Mouse (Mus musculus) layer of hippocampus, postnatal 36 days (tissue): ENCODE measurements around the gene Cdca8. TPM values are rescaled to one million over a fixed set of nuclear protein-coding genes. Genes with fewer than 3 reads are reported as not detected.
"Not testable (repeated sequence)": the region's sequence is repeated elsewhere in the genome, so short reads cannot be mapped to it uniquely, and the experiment has no call there.

Experiments
- DNase-seq, 2 experiments: peaks; one replicate each; pipeline ENCODE4 v3.0.0; 2022
- total RNA-seq, 2 experiments: library from RNA; stranded (reverse); gene quantifications; 2 replicates each; pipeline ENCODE4 v1.2.3; 2021

Cdca8 gene
- 1 to 10 TPM; 1.9 to 2.0 TPM for total RNA-seq

DNA sequence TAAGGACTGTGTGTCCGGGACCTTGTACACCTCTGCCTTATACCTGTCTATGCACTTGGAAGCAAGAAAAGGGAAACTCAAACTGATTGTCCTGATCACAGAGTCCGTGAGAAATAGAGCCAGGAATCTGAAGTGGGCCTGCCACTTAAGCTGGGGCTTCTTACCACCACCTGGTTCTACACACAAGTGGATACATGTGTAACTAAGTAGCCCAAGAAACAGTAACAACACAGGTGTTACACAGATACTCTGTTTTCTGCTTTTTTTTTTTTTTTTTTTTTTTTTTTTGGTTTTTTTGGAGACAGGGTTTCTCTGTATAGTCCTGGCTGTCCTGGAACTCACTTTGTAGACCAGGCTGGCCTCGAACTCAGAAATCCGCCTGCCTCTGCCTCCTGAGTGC, at the start of gene Cdca8:
Gene Cdca8 (minus strand): TSS at position 101 of the 400 bp plus-strand sequence.
- not testable (repeated sequence) for DNase-seq

DNA sequence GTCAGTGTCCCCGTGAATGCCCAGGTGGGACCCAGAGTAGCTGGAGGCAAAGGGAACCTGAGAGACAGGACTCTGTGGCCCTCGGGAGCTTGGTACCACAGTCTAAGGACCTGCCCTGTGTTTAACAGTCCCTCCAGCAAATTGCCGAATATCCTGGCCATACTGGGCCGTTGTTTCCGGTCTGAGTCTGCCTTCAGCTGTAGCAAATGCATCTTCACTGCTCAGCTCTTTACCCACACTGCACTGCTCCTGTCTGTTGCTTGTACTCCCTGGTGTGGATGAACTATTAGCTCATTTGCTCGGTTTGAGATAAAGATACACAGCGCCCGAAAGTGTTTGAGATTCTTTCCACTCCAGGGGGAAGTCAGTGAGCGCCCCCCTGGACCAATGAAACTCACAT, 49.3 kb upstream of the Cdca8 start:
- DNase-seq: no peak

DNA sequence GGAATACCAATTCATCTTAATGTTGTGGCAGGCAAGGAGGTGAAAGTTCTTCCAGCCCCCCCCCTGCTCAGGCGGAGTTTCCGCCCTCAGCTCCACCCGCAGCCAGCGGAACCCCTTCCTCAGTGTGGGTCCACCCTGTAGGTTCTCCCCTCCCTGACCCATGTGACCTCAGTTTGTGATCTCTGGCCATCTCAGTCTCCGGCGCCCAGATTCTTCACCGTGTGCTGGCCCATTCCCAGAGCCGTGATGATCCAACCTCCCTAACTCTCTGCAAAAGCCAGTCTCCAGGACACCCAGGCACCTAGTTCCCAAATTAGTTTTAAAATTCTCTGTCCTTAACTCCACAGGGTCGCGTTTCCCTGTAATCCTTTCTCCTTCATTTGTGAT, 48.6 kb upstream of the Cdca8 start:
- DNase-seq: no peak

DNA sequence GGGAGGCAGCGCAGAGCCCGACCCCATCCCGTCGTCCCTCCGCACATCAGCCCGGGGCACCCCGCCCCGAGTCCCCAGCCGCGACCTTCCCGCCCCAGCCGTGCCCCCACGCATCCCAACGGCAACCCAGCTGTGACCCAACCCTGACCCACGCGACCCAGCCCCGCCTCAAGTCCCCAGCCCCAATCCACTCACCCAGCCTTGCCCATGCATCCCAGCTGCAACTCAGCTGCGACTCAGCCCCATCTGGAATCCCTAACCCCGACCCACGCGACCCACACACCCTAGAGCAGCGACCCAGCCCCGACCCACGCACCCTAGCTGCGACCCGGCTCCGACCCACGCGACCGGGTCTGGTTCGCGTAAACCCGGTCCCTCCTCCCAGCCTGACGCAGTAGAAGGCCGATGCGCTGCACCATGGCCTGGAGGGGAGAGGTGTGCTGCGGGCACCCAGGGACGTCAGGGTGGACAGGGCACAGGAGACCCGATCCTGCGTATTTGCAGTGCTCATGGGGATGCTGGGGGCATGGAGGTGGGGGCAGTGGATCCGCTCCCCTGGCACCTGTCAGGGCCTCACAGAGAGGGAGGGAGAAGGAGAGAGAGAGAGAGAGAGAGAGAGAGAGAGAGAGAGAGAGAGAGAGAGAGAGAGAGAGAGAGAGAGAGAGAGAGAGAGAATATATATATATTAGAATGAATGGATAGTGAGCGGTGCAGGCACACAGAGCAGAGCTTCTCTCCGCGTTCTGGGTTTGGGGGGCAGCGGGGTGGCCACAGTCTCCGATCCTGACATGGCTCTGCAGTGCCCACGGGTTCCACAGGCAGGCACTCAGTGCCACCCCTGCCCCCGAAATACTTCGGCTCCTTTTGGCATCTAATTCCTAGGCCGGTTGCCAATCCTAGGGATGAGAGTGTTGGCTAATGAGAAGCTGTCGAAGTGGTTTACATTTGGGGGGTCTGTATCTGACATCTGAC, 47.9 kb upstream of the Cdca8 start:
- no peak for DNase-seq

DNA sequence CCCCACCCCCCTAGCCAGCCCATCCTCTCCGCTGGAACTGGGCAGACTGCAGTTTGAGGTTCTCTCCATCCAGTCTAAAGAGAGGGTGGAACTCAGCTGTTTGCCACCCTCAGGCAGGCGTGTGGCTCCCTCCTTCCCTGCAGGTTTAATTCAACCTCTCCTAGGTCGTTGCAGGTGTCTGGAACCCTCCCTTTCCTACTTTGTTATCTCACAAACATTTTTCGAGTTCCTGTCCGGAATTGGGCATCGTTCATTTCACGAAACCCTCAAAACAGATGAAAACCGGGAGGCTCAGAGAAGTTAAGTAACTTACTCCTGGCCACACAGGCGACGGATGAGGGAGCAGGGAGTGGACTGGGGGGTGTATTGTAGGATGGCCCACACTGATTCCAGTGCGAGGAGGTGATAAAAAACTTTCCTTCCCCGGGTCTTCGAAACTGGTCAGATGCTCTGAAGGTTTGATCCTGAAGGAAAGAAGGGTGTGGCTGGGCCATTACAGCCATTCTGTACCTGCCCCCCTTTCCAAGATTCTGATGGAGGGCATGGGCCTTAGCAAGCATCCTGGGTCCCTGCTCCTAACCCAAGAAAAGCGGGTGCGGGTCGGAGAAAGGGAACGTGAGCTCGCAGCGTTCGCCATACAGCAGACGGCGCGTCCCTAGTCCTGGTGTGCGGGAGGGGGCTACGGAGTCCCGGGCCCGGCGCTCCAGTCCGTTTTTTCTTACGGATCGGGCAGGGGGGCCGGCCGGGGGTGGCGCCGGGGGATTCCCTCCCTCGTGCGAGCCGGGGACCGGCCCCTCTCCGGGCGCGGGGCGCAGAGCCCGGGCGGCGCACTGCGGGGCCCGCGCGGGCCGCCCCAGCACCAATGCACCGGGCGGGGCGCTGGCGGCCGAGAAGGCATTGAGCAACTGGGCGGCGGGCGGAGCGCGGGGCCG, 46.8 kb upstream of the Cdca8 start, which contains the start of gene Rspo1:
Gene Rspo1 (plus strand): TSS at position 760 of the 932 bp plus-strand sequence.
- no peak for DNase-seq

DNA sequence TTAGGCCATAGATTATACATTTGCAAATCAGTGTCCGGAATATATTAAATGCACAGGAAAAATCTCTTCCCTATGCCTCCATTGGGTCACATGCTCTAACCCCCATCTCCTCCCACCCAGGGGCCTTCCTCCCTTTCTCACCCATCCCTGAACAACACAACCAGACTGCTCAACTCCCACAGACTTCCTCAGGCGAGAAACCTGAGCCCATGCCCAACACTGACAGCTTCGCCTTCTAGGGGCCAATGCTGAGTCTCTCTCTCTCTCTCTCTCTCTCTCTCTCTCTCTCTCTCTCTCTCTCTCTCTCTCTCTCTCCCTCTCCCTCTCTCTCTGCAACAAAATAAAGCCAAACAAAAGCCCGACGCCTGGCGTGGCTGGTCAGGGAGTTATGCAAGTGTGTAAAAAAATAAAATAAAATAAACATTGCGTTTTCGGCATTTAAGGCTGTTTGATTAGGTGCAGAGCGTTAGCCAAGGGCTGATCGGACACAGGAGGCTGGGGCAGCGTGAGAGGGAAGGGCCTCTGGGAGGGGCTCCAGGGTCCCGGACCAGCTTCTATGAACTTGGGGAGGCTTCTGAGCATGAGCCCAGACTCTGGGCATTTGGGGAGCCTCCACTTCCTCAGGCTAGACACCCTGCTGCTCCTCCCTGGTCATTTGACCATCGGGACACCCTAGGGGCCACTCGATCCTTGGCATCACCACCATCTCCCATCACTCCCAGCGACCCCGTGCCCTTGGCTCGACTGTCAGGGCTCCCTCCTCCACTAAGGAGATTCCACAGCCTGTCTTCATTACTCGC, 46.0 kb upstream of the Cdca8 start:
- DNase-seq: no peak

DNA sequence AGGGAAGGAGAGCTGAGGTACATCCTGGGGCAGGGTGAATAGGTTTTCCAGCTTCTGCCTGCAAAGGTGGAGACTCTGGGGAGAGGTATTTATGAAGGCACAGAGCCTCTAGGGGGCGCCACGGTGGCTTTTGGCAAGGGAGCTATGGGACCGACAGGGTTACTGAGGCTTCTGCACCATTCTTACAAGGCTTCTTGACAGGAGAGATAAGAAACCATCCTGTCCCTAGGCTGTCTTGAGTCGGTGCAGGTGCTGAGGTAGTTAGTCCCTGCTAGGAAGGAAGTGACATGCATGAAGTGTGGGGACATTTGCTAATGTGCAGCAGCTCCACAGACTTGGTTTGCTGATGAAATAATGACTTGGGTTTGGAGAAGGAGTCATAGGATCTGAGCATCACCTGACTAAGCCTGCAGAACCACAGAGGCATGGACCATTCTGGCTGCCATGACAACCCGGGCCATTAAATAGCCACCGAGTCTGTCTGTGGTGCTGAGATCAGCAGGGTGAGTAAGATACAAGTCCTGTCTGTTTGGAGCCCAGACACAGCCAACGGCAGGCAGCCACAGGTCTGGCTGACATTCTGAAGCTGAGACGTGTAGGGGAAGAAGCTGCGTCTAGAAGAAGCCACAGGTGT, 44.9 kb upstream of the Cdca8 start:
- no peak for DNase-seq

DNA sequence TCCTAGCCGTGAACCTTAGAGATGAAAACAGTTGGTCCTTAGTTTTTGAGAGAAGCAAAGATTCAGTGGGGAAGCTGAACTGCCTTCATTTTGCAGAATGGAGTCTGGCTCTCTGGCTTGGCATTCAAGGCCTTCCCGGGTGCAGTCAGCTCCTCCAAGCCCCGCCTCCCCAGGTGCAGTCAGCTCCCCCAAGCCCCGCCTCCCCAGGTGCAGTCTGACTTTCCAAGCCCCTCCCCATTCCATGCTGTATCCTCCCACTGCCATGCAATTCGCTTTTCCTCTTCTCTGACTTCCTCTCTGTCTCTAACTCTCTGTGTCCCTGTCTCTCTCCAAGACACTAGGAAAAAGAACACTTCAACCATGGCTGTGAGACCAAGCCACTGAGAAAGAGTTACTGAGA, 39.1 kb upstream of the Cdca8 start:
- DNase-seq: no peak

DNA sequence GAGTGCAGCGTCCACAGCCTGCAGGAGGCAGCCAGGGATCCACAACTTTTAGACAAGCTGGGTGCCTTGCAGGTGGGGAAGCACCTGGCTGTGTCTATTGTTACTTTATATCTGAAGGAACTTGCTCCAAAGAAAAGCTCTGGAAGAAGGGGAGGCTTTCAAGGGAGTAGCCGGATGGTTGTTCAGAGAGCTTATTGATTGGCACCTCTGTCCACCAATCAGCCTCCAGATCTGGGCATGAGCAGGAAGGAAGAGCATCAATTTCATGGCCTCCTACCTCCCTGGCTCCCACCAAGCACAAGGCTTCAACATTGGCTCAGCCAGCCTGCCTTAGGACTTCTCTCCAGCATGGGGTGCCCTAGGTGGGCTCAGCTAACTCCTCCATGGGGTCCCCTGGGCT, 34.2 kb upstream of the Cdca8 start:
- no peak for DNase-seq

DNA sequence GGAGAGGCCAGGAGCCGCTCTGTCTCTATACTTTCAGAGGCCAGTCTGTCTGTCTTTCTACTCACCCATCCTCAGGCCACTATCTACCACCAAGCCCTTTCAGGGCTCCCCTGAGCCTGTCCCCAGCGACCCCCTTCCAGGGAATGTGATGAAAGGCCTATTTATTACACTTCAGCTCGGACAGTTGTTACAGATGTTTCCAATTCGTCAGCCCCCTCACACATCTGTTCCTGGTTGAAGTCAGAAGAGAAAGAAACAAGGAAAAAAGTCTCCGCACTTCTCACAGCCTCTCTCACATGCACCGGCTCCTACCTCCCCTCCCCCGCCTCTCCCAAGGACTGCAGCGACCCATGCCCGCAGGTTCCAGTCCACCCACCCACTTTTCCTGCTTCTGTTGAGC, 33.2 kb upstream of the Cdca8 start:
- no peak for DNase-seq

DNA sequence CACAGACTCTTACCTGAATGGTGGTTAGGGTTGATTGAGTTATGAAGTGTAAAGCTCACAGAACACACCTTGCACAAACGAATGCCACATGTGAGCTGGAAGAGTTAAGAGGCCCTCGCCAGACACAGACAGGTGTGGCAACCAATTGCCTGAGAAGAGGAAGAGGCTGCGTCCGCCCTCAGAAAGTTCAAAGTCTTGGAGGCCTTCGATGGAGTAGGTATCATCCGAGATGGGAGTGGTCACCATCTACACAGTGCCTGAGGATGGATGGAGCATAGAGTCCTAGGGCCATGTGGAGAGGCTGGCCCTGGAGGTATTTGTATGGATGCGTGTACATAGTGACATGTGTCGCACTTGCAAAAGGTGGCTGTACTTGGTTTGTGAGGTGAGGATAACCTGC, 32.0 kb upstream of the Cdca8 start:
- no peak for DNase-seq

DNA sequence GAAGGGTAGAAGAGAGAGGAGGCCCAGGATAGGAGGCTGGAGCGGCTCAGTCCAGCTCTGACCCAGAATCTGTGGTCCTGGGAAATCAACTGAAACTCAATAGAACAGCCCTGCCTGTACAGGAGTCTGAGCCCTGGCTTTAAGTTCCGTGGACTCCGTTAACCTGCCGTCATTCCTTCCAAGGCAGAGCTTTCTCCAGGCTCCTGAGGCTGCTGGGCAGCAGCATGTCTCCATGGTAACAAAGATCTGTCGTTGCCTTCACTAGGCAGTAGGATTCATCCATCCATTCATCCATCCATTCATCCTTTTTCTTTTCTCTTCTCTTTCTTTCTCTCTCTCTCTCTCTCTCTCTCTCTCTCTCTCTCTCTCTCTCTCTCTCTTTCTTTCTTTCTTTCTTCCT, 31.6 kb upstream of the Cdca8 start:
- no peak for DNase-seq

DNA sequence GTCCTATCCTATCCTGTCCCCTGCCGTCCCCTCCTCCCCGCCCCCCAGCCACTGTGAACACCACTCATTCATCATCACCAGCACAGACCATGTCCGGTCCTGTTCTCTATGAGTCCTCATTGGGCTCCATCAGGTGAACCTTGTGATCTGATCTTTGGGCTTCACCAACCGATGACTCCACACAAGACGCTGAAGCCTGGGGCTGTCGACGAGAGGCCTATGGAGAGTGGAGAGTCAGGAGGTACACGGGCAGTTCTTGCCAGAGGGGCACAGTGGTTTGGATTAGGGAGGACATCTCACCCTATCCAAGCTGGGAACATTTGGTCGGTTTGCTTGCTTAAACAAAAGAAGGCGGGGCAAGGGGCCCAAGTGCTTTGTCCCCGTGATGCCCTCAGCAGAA, 31.1 kb upstream of the Cdca8 start:
- DNase-seq: no peak

DNA sequence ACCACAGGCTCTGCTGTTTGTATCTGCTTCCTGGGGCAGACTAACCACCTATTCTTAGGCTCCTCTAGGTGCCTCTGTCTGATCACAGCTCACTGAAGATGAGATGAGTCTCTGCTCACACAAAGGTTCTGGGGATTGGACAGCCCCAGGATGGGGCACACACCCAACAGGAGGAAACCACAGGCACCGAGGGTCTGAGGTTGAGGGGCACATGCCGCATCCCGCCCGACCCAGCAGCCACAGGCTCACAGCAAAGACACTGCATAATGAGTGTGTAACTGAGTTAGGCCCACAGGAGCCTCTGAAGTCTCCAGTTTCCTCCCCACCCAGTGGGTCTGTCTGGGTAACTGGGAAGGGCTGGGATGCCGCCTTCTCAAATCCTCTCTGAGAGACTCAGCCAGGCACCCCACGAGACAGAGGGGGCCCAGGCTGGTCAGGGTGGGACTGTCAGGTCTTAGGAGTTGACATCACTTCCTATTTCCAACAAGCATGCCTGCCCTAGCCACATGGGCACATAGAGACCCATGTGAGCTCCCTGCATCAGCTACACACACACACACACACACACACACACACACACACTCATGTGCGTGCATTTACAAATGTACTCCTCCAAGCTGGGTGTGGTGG, 30.2 kb upstream of the Cdca8 start:
- DNase-seq: no peak

DNA sequence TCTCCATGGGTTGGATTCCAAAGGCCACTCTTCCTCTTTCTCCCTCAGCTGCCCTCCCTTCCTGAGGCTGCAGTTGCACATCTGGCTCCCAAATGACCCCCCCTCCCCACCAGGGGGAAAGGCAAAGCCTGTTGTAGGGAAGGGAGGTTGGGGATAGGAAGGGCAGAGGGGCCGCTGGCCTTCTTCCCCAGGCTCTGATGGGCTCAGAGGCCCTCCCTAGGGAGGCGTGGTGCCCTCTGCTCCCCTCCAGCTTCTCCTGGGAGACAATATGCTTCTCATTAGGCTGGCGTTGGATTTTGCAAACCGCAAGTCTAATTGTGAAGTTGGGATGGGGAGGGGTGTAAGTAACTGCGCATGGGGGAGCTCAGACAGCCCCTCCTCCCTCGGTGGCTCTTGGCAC, 29.6 kb upstream of the Cdca8 start:
- no peak for DNase-seq

DNA sequence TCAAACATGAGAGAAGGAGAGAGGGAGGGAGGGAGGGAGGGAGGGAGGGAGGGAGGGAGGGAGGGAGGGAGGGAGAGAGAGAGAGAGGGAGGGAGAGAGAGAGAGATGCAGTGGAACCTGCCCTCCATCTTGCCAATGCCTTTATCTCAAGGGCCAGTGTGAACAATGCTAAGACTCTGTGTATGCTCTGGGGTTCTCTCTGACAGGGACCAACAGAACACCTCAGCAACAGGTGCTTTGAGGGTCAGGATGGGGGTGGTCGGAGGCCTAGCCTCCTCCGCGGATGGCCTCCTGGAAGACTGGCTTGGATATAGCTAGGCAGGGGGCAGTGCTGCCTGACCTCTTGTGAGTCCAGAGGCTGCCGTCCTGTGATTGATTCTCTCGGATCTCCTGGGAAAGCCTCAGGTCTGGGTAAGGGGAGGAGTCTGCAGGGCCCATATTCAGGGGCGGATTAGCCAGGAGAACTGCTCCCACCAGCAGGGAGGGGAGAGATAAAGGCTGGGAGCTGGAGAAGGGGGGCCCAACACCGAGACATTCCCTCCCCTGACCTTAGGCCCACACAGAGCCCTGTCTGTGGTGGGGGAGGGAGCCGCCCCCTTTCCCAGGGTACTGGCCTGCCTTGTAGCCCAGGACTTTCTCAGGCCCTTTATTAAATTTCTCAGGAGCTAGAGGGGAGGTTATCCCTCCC, 25.9 kb upstream of the Cdca8 start:
- no peak for DNase-seq

DNA sequence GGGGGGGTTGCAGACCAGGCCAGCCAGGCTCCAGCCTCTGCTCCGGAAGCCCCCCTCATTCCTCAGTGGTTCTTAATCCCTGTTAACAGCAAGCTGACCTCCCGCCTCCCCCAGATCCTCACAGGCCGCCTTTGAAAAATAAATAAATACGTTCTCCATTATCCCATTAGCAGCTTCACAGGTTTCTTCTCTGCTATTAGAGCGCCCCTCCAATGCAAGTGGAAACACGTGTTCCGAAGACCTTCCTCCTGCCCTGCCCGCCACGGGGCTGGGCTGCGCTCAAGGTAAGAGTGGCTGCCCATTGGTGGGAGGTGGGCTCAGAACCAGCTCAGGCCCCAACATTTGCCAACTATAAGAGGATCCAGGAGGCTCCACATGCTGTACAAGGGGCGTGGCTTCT, 23.5 kb upstream of the Cdca8 start:
- DNase-seq: no peak

DNA sequence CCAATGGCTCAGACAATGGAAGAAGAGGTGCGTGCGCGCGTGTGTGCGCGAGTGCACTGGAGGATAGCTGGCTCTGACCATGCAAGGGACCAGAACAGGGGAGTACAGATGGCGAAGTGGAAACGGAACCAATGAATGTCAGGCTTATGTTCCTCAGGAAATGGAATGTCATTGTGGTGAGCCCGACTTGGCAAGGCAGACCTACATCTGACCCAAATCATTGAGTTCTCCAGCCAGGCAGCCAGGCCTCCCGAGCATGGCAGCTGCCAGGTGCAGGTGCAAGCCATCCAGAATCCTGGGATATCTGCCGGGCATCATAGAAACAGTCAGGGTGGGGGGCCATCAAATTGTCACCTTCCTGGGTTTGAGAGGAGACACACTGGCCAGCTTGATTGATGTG, 21.8 kb upstream of the Cdca8 start:
- no peak for DNase-seq

DNA sequence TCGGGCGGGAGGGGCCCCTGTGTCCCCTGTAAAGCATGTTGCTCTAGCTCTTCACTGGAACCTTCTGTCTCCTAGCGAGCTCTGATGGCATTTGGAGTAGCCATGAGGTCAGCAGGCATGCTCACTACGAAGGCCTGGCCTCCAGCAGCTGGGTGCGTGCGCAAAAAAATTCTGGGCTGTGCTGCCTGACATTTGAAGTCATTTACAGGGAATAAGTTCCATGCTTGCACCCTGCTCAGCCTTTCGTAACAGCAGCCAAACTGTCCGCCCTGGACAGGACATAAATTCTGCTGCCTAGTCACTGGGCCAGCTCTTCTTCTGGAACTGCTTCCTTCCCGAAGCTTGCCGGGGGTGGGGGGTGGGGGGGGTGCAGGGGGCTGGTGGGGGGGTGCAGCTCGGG, 20.0 kb upstream of the Cdca8 start:
- DNase-seq: no peak

DNA sequence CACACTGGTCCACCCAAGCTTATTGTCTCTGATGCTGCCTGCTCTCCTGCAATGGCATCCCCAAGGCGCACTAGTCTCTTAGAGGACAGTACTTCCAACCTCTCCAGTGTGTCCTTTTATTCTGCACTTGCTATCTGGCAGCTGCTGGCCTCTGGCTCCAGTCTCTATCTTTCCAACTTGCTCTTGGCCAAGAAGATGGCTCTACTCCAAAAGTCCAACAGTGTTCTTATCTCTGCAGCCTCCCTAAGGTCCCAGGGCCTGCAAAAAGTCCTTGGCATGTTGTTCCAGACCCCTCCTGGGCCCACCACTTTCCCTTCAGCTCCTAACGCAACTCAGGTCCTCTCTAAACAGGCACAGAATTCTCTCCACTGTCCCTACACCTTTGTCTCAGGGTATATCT, 18.2 kb upstream of the Cdca8 start:
- DNase-seq: no peak

DNA sequence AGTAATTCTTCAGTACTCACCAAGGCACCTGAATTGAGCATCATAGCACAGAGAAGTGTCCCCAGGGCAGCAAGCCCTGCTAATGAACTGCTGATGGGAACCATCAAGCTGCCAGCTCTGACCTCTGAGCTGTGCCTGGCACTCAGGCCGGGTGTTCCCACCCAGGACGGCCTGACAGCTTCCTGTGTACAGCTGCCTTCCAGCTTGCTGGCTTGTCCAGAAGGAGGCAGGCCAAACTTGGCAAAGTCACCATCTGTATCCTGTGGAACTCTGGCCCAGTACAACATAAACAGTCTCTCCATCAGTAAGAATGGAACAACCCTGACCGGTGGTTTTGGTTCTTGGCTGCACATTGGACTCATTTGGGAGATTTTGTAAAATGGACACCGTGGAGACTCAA, 14.4 kb upstream of the Cdca8 start:
- DNase-seq: no peak
